Mouse (Mus musculus): Measurements from ENCODE around the gene Garnl3.

DNA sequence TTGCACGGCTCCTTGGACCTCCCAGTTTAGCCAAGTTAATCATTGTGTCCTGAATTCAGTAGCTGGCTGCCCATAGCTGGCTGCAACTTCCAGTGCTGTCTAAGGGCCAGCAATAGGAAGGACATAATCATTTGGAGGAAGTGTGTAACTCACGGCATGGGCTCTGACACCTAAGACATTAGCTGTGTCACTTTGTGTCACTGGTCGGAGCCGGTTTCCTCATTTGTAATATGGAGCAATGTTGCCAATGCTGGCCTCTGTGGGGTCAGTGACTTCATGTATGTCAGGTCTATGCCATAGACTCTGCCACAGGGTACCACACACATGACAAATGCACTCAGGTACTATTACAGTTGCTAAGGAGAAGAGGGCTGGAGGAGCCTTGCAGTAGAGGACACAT is 171.2 kb downstream of the Garnl3 start:
- no peak for TF ChIP-seq CTCF (IDR thresholded peaks at IDR 0.05; ENCODE audit: low read depth)
- TF ChIP-seq EP300 (IDR thresholded peaks at IDR 0.05; ENCODE audit: low read depth), result no peak
